Mouse (Mus musculus) heart, postnatal 0 days (tissue): ENCODE measurements around the gene Ndufa5. TPM values are rescaled to one million over a fixed set of nuclear protein-coding genes. Genes with fewer than 3 reads are reported as not detected.

Experiments
- ATAC-seq: fragments of 200-750 bp; cut with Nextera tagmentation; 2 replicates; pipeline ENCODE4 v1.8.0; 2017; ENCODE audit warnings: low read depth, moderate number of reproducible peaks, moderate library complexity; ENCODE audit not compliant: insufficient read depth
- DNase-seq: peaks from one replicate; pipeline ENCODE4 v3.0.0-alpha.2; 2016; ENCODE audit warnings: low spot score
- H3K27ac ChIP-seq: fragments of 300-500 bp; sonication (generic); 2 replicates; pipeline ENCODE4 v1.5.1; 2014; ENCODE audit warnings: low read depth, mild to moderate bottlenecking
- H3K27me3 ChIP-seq: fragments of 300-500 bp; sonication (generic); 2 replicates; pipeline ENCODE4 v1.6.1; 2014; ENCODE audit warnings: low read length, mixed read lengths; ENCODE audit not compliant: control insufficient read depth, insufficient read depth
- H3K36me3 ChIP-seq: fragments of 300-500 bp; sonication (generic); replicated peaks from 2 replicates; pipeline ENCODE4 v1.6.1; 2014; ENCODE audit warnings: low read length, mixed read lengths; ENCODE audit not compliant: control insufficient read depth, insufficient read depth
- H3K4me1 ChIP-seq: fragments of 300-500 bp; sonication (generic); 2 replicates; pipeline ENCODE4 v1.6.1; 2014; ENCODE audit warnings: antibody characterized with exemption; ENCODE audit not compliant: control insufficient read depth, insufficient read depth
- H3K4me2 ChIP-seq: fragments of 300-500 bp; sonication (generic); 2 replicates; pipeline ENCODE4 v1.6.1; 2014; ENCODE audit warnings: low read depth, mild to moderate bottlenecking, low read length, moderate library complexity
- H3K4me3 ChIP-seq: fragments of 300-500 bp; sonication (generic); 2 replicates; pipeline ENCODE4 v1.5.1; 2014; ENCODE audit warnings: low read depth, low read length
- H3K9ac ChIP-seq: fragments of 300-500 bp; sonication (generic); replicated peaks from 2 replicates; pipeline ENCODE4 v1.6.1; 2014; ENCODE audit warnings: low read depth, low read length, mixed read lengths
- H3K9me3 ChIP-seq: fragments of 300-500 bp; sonication (generic); replicated peaks from 2 replicates; pipeline ENCODE4 v1.6.1; 2016; ENCODE audit warnings: low read length; ENCODE audit not compliant: control insufficient read depth
- CTCF ChIP-seq: IDR thresholded peaks from 2 replicates; pipeline ENCODE4 v1.5.1; 2016; ENCODE audit warnings: antibody characterized with exemption, control low read depth, low read depth
- EP300 ChIP-seq: IDR thresholded peaks from 2 replicates; pipeline ENCODE4 v1.6.1; 2016; ENCODE audit warnings: antibody characterized with exemption, low read depth
- WGBS: fragments of 180-500 bp; shearing (Covaris S2); extraction: QIAGEN DNeasy Blood & Tissue Kit; methylation state at CpG from one replicate; pipeline ENCODE4 v1.1.7; 2014; 5-methylcytosine and 5-hydroxymethylcytosine counted together
- polyA plus RNA-seq: library from polyadenylated mRNA; unstranded; fragments of >200 nt; fragmentation: Nextera tagmentation; extraction: Ambion mirVana; gene quantifications from 2 replicates; pipeline ENCODE4 v1.2.1, GENCODE M21; 2015
- total RNA-seq: library from RNA; depleted of rRNA; stranded (reverse); fragments of >200 nt; gene quantifications from 2 replicates; pipeline ENCODE4 v1.2.3, GENCODE M21; 2014; ENCODE audit warnings: low replicate concordance

The Ndufa5 gene
- total and polyA plus RNA-seq, 2 experiments from 2014 or later: 113 to 1,697 TPM

GRCm38 (mm10) chr6:24554427-24555086 is 26.7 kb upstream of the Ndufa5 start:
- no peaks in the 10 kb centered on the region for H3K27me3 ChIP-seq
- H3K4me1 ChIP-seq: peaks cover 27% of the 10 kb centered on the region; the same call in 1 of the 2 replicates
- 48% methylated on average over 11 of the region's 11 CpGs for WGBS
- DNase-seq (no peak), ATAC-seq (no peak; the same call in 1 of the 2 replicates)
- H3K27ac ChIP-seq: peak overlapping the region; percentile 36
- H3K9me3 ChIP-seq: no peaks in the 10 kb centered on the region
- TF ChIP-seq CTCF: no peak
- no peak for TF ChIP-seq EP300
- peak overlapping the region; percentile 3; the same call in 1 of the 2 replicates for H3K4me3 ChIP-seq
- peak overlapping the region; percentile 40 for H3K4me2 ChIP-seq
- no peak overlapping the region for H3K9ac ChIP-seq
- H3K36me3 ChIP-seq: no peaks in the 10 kb centered on the region

GRCm38 (mm10) chr6:24552046-24552445 is 24.2 kb upstream of the Ndufa5 start:
- 26% methylated on average over 7 of the region's 7 CpGs for WGBS
- Histone ChIP-seq H3K4me2 (no peak overlapping the region), H3K9me3 (no peaks in the 10 kb centered on the region), H3K9ac (no peak overlapping the region), H3K4me3 (no peak overlapping the region), H3K27me3 (no peaks in the 10 kb centered on the region), H3K27ac (no peak overlapping the region), H3K36me3 (no peaks in the 10 kb centered on the region), H3K4me1 (peaks cover 27% of the 10 kb centered on the region; the same call in 1 of the 2 replicates)
- ATAC-seq: no peak
- TF ChIP-seq EP300: no peak
- no peak for TF ChIP-seq CTCF
- no peak for DNase-seq

- H3K4me2 ChIP-seq: no peak overlapping the region
- no peaks in the 10 kb centered on the region for H3K36me3 ChIP-seq
- ATAC-seq (no peak), DNase-seq (no peak)
- no peak overlapping the region for H3K9ac ChIP-seq
- no peaks in the 10 kb centered on the region for H3K9me3 ChIP-seq
- H3K4me1 ChIP-seq: peaks cover 25% of the 10 kb centered on the region
- H3K4me3 ChIP-seq: no peak overlapping the region
- 60% methylated on average over 2 of the region's 2 CpGs for WGBS
- no peaks in the 10 kb centered on the region for H3K27me3 ChIP-seq
- no peak overlapping the region for H3K27ac ChIP-seq
- TF ChIP-seq CTCF: no peak
- no peak for TF ChIP-seq EP300
Observed at GRCm38 (mm10) chr6:24549801-24550200, 22.0 kb upstream of the Ndufa5 start.

- H3K4me2 ChIP-seq: 0 out of 2 replicates have a peak overlapping the region, but pooled peaks have one; percentile 12
- H3K36me3 ChIP-seq: no peaks in the 10 kb centered on the region
- H3K27me3 ChIP-seq: no peaks in the 10 kb centered on the region
- 3% methylated on average over 1 of the region's 1 CpGs for WGBS
- no peak overlapping the region for H3K4me3 ChIP-seq
- H3K4me1 ChIP-seq: peaks cover 16% of the 10 kb centered on the region
- TF ChIP-seq CTCF: no peak
- TF ChIP-seq EP300: no peak
- H3K27ac ChIP-seq: peak overlapping the region; percentile 22; the same call in 1 of the 2 replicates
- H3K9me3 ChIP-seq: no peaks in the 10 kb centered on the region
- DNase-seq (peak; percentile 50), ATAC-seq (peak; percentile 70)
- no peak overlapping the region for H3K9ac ChIP-seq
Observed at GRCm38 (mm10) chr6:24546716-24547420, 19.1 kb upstream of the Ndufa5 start.

GRCm38 (mm10) chr6:24543119-24543591 is 15.3 kb upstream of the Ndufa5 start:
- Histone ChIP-seq H3K9me3 (no peaks in the 10 kb centered on the region), H3K36me3 (no peaks in the 10 kb centered on the region), H3K27me3 (no peaks in the 10 kb centered on the region), H3K4me3 (no peak overlapping the region), H3K27ac (peak overlapping the region; percentile 73), H3K4me2 (peak overlapping the region; percentile 21), H3K4me1 (peaks cover 17% of the 10 kb centered on the region), H3K9ac (no peak overlapping the region)
- DNase-seq: peak; percentile 65
- 19% methylated on average over 6 of the region's 6 CpGs for WGBS
- peak; percentile 69 for ATAC-seq
- TF ChIP-seq CTCF (no peak), EP300 (0 out of 2 replicates have a peak, but pooled peaks have one; percentile 28)
